Mouse (Mus musculus): ENCODE data around the gene Sigmar1. TPM values are rescaled to one million over a fixed set of nuclear protein-coding genes. Genes with fewer than 3 reads are reported as not detected.

Gene Sigmar1
- polyA plus RNA-seq, 1 experiment from 2014 or later: 47.5 TPM

Other genes with a start within 250 kb of the Sigmar1 start
- 9.1 and 14.3 TPM in 2 replicates for gene 1110017D15Rik, start 238.8 kb downstream of the Sigmar1 start, polyA plus RNA-seq (2015; fragmentation: Nextera tagmentation; extraction: Ambion mirVana)
- 8.0 and 10.8 TPM in 2 replicates for gene Fam219a, start 186.6 kb downstream of the Sigmar1 start, polyA plus RNA-seq (2015; fragmentation: Nextera tagmentation; extraction: Ambion mirVana)
- gene Dnaic1, start 186.4 kb downstream of the Sigmar1 start, polyA plus RNA-seq (2015; fragmentation: Nextera tagmentation; extraction: Ambion mirVana): 1.0 and 2.2 TPM in 2 replicates
- 47.8 and 50.6 TPM in 2 replicates for gene Enho, start 115.8 kb downstream of the Sigmar1 start, polyA plus RNA-seq (2015; fragmentation: Nextera tagmentation; extraction: Ambion mirVana)
- gene Cntfr, start 59.1 kb downstream of the Sigmar1 start, polyA plus RNA-seq (2015; fragmentation: Nextera tagmentation; extraction: Ambion mirVana): 21.1 and 21.8 TPM in 2 replicates
- 28.1 and 30.7 TPM in 2 replicates for gene Il11ra1, start 56.2 kb downstream of the Sigmar1 start, polyA plus RNA-seq (2015; fragmentation: Nextera tagmentation; extraction: Ambion mirVana)
- 80.7 and 83.8 TPM in 2 replicates for gene Rpp25l, start 42.6 kb downstream of the Sigmar1 start, polyA plus RNA-seq (2015; fragmentation: Nextera tagmentation; extraction: Ambion mirVana)
- 259 and 262 TPM in 2 replicates for gene Dctn3, start 33.0 kb downstream of the Sigmar1 start, polyA plus RNA-seq (2015; fragmentation: Nextera tagmentation; extraction: Ambion mirVana)
- 0.26 TPM in 2 replicates for gene Arid3c, start 25.0 kb downstream of the Sigmar1 start, polyA plus RNA-seq (2015; fragmentation: Nextera tagmentation; extraction: Ambion mirVana)
- gene Galt, start 929 bp downstream of the Sigmar1 start, polyA plus RNA-seq (2015; fragmentation: Nextera tagmentation; extraction: Ambion mirVana): 16.2 and 17.5 TPM in 2 replicates
- gene Ccl27a, start 18.1 kb upstream of the Sigmar1 start, polyA plus RNA-seq (2015; fragmentation: Nextera tagmentation; extraction: Ambion mirVana): 159 and 175 TPM in 2 replicates
- gene Gm21541, start 147.5 kb upstream of the Sigmar1 start, polyA plus RNA-seq (2015; fragmentation: Nextera tagmentation; extraction: Ambion mirVana): not detected in 2 replicates
- 5.4 and 6.6 TPM in 2 replicates for gene Gm20878, start 185.4 kb upstream of the Sigmar1 start, polyA plus RNA-seq (2015; fragmentation: Nextera tagmentation; extraction: Ambion mirVana)
- 0.23 TPM in 1 of 2 replicates, not detected in the other for gene Fam205a4, start 209.9 kb upstream of the Sigmar1 start, polyA plus RNA-seq (2015; fragmentation: Nextera tagmentation; extraction: Ambion mirVana)